Mouse (Mus musculus) limb, embryonic 10.5 days (tissue): Measurements from ENCODE around the gene Igfbp7. TPM values are rescaled to one million over a fixed set of nuclear protein-coding genes. Genes with fewer than 3 reads are reported as not detected.
"Not testable (repeated sequence)": the region's sequence is repeated elsewhere in the genome, so short reads cannot be mapped to it uniquely, and the experiment has no call there.

ENCODE experiments used
- DNase-seq: peaks from one replicate; pipeline ENCODE4 v3.0.0-alpha.2; 2017; ENCODE audit warnings: low spot score
- H3K27ac ChIP-seq: fragments of 300-500 bp; sonication (generic); 2 replicates; pipeline ENCODE4 v1.5.1; 2016; ENCODE audit warnings: mild to moderate bottlenecking
- H3K27me3 ChIP-seq: fragments of 300-500 bp; sonication (generic); 2 replicates; pipeline ENCODE4 v1.6.1; 2016; ENCODE audit warnings: low read depth, mild to moderate bottlenecking; ENCODE audit not compliant: poor library complexity, severe bottlenecking
- H3K36me3 ChIP-seq: fragments of 300-500 bp; sonication (generic); 2 replicates; pipeline ENCODE4 v1.6.1; 2016; ENCODE audit warnings: mild to moderate bottlenecking, moderate library complexity
- H3K4me1 ChIP-seq: fragments of 300-500 bp; sonication (generic); 2 replicates; pipeline ENCODE4 v1.6.1; 2016
- H3K4me3 ChIP-seq: fragments of 300-500 bp; sonication (generic); 2 replicates; pipeline ENCODE4 v1.5.1; 2016; ENCODE audit warnings: mild to moderate bottlenecking, moderate library complexity
- H3K9me3 ChIP-seq: fragments of 300-500 bp; sonication (generic); replicated peaks from 2 replicates; pipeline ENCODE4 v1.6.1; 2016; ENCODE audit warnings: mild to moderate bottlenecking
- WGBS: fragments of 180-500 bp; shearing (Covaris S2); methylation state at CpG from one replicate; pipeline ENCODE4 v1.1.7; 2016; 5-methylcytosine and 5-hydroxymethylcytosine counted together
- polyA plus RNA-seq: library from polyadenylated mRNA; unstranded; fragments of >200 nt; fragmentation: Nextera tagmentation; extraction: Ambion mirVana; gene quantifications from 2 replicates; pipeline ENCODE4 v1.2.1, GENCODE M21; 2016

Igfbp7 gene
- polyA plus RNA-seq, 1 experiment from 2014 or later, result 1.3 TPM

DNA sequence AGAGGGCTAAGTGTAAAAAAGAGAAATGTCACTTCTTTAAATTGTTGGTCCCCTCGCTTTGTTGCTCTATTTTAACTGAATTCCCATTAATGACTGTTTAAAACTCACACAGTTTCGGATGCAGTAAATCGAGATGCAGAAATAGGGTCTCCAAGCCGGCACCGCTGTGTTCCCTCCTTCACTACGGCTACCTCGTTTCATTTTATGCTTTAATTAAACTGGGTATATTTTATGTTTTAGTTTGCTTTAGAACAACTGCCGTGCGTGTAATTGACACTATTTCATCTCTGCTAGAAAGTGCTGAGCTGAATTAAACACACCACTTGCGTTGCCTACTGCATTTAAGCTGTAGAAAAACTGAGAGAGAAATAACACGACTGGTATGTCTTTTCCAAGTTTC is 22.6 kb upstream of the Igfbp7 start:
- Histone ChIP-seq H3K36me3 (no peaks in the 10 kb centered on the region), H3K27me3 (no peaks in the 10 kb centered on the region), H3K4me3 (no peak overlapping the region), H3K9me3 (no peaks in the 10 kb centered on the region), H3K27ac (no peak overlapping the region), H3K4me1 (no peaks in the 10 kb centered on the region; the same call in 1 of the 2 replicates)
- 78% methylated on average over 11 of the region's 11 CpGs for WGBS
- no peak for DNase-seq

DNA sequence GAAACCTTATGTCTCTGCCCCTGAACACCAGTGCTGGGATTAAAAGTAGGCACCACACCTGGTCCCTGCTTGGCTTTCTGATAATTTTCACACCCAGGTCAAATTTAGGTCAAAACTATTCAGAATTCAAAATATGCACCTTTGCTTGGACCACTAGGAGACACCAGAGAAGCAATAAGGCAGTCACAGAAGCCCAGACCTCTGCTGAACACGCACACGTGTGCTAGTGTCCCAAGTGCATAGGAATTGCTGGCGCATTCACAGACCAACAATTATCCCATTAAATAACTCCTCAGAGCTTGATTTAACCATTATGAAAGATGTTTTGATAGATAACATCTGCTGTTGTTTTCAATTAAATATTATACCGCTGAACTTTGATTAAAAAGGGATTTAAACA is 22.2 kb upstream of the Igfbp7 start:
- H3K36me3 ChIP-seq, result no peaks in the 10 kb centered on the region
- no peak overlapping the region for H3K27ac ChIP-seq
- no peak overlapping the region for H3K4me3 ChIP-seq
- no peaks in the 10 kb centered on the region for H3K27me3 ChIP-seq
- no peak for DNase-seq
- no peaks in the 10 kb centered on the region for H3K9me3 ChIP-seq
- 94% methylated on average over 4 of the region's 4 CpGs for WGBS
- no peaks in the 10 kb centered on the region; the same call in 1 of the 2 replicates for H3K4me1 ChIP-seq

- H3K27me3 ChIP-seq, result no peaks in the 10 kb centered on the region
- H3K36me3 ChIP-seq, result no peaks in the 10 kb centered on the region
- WGBS, result 89% methylated on average over 4 of the region's 4 CpGs
- DNase-seq, result no peak
- no peak overlapping the region for H3K4me3 ChIP-seq
- H3K9me3 ChIP-seq, result no peaks in the 10 kb centered on the region
- H3K27ac ChIP-seq, result no peak overlapping the region
- H3K4me1 ChIP-seq, result no peaks in the 10 kb centered on the region; the same call in 1 of the 2 replicates
These were observed 20.7 kb upstream of the Igfbp7 start for GRCm38 (mm10) chr5:77428526-77428925.

DNA sequence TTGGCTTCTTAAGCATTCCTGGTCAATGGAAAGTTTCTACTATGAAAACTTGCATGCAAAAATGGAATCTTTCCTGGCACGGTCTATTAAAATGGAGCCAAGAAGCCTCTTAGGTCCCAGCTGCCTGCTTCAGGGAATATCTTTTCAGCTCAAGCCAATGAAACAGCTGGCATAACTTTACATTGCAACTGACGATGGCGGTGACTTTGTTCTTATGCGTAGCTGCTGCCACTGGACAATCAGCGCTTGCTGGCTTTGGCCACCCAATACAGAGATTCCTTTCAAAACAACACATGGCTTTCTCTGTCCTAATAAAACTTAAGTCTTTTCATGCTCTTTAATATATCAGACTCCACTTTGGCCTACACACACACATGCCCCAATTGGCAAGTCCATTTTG is 20.1 kb upstream of the Igfbp7 start:
- no peaks in the 10 kb centered on the region for H3K36me3 ChIP-seq
- H3K27ac ChIP-seq, result no peak overlapping the region
- H3K9me3 ChIP-seq, result no peaks in the 10 kb centered on the region
- 97% methylated on average over 5 of the region's 5 CpGs for WGBS
- H3K4me3 ChIP-seq, result no peak overlapping the region
- no peaks in the 10 kb centered on the region; the same call in 1 of the 2 replicates for H3K4me1 ChIP-seq
- H3K27me3 ChIP-seq, result no peaks in the 10 kb centered on the region
- DNase-seq, result no peak

DNA sequence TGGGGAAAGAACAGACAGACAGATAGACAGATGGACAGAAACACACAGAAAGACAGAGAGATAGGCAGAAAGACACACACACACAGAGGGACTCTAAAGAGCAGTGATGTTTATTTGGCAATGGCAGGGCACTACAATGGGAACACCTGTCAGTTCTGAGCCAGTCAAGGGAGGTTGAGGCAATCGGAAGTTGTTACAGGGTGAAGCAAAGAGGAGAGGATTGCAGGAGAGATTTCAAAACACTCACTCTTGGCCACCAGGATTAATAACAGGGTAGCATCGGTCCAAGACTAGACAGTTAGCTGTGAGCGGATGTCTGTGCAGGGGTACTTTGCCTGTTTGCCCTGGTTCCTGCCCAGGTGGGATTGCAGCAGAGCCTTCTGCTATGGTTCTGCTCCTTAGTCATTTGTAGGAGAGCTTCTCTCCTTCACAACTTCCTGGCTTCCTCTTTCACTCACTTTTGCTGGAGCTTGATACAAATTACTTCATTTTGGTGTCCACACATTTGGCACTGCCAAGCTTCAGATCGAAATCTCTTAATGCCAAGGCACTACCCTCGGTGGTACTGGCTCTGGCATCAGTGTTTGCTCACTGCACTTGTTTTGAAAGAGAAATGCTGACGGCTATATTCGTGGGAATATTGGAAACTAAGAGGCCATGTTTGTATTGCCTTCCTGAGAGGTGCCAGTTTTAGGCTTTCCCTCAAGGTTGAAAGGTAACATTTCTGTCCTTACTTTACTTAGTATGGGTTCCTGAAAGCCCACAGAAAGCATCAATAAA is 18.1 kb upstream of the Igfbp7 start:
- H3K36me3 ChIP-seq, result no peaks in the 10 kb centered on the region
- H3K4me3 ChIP-seq, result no peak overlapping the region
- H3K27me3 ChIP-seq, result no peaks in the 10 kb centered on the region
- no peak for DNase-seq
- 84% methylated on average over 7 of the region's 7 CpGs for WGBS
- H3K27ac ChIP-seq, result no peak overlapping the region
- H3K9me3 ChIP-seq, result no peaks in the 10 kb centered on the region
- no peaks in the 10 kb centered on the region; the same call in 1 of the 2 replicates for H3K4me1 ChIP-seq

- H3K27me3 ChIP-seq, DNase-seq, H3K4me1 ChIP-seq, H3K9me3 ChIP-seq, H3K27ac ChIP-seq, H3K36me3 ChIP-seq, H3K4me3 ChIP-seq: not testable (repeated sequence)
- WGBS, result 81% methylated on average over 4 of the region's 4 CpGs
These were observed 11.7 kb upstream of the Igfbp7 start for GRCm38 (mm10) chr5:77419537-77419936.

DNA sequence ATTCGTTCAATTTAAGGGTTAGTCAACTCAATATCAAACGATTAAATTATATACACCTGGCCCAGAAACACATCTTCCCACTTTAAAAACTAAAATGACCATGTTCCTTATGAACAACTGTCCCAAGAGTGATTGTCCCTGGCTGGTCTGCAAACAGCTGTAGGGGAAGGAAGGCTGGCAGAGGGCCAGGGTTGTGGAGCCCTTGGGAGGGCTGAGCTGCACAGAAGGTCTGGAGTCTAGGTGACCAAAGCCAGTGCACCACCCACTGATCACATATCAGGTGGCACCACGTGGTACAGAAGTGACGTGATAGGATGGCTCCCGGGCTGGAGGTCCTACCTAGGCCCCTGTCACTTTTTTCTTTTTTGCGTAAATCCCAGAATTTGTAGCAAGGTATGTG is 8.2 kb upstream of the Igfbp7 start:
- DNase-seq, result no peak
- no peaks in the 10 kb centered on the region for H3K36me3 ChIP-seq
- no peaks in the 10 kb centered on the region for H3K9me3 ChIP-seq
- 80% methylated on average over 6 of the region's 6 CpGs for WGBS
- no peak overlapping the region for H3K4me3 ChIP-seq
- no peaks in the 10 kb centered on the region for H3K27me3 ChIP-seq
- H3K4me1 ChIP-seq, result no peaks in the 10 kb centered on the region
- no peak overlapping the region for H3K27ac ChIP-seq

DNA sequence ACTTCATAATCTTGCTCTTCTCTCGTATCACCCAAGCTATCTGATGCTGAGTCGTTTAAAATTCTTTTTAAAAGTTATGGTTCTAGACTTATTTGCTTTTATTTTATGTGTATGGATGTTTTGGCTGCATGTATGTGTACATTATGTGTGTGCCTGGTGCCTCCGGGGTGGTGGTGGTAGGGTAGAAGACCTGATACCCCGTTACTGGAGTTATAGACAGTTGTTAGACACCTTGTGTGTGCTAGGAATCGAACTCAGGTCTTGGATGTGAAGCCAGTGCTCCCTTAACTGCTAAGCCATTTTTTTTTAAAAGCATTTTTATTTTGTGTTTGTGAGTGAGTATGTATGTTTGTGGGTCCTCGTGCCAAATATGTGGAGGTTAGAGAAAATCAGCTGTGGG is 689 bp upstream of the Igfbp7 start:
- WGBS, result 94% methylated on average over 6 of the region's 6 CpGs
- Histone ChIP-seq H3K27me3 (peaks cover 43% of the 10 kb centered on the region), H3K4me1 (peaks cover 10% of the 10 kb centered on the region), H3K9me3 (no peaks in the 10 kb centered on the region), H3K27ac (no peak overlapping the region), H3K36me3 (no peaks in the 10 kb centered on the region), H3K4me3 (no peak overlapping the region)
- no peak for DNase-seq

DNA sequence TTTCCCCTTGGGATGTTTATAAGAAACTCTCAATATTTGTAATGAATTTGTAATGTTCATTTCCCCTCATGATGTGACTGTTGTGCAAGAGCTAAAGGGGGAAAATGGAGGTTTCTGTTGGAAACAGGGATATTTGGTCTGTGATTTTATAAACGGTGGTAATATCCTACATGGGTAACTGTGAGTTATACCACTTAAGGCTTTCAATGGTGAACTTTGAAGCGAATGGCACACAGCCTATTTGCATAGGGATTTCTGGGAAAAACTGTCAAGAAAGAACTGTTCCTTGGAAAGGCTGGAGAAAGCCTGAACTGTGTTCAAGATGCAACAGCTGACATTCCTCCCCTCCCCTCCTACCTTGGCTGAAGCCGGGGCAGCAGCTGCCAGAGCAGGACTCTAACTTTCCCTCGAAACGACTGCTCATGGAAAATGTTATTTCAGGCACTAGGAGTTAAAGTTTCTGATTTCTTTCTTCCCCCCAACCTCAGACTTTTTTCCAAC is 1.4 kb downstream of the Igfbp7 start:
- DNase-seq, result no peak
- H3K27me3 ChIP-seq, result peaks cover 43% of the 10 kb centered on the region
- H3K27ac ChIP-seq, result no peak overlapping the region
- WGBS, result 62% methylated on average over 5 of the region's 5 CpGs
- peaks cover 10% of the 10 kb centered on the region for H3K4me1 ChIP-seq
- H3K9me3 ChIP-seq, result no peaks in the 10 kb centered on the region
- H3K36me3 ChIP-seq, result no peaks in the 10 kb centered on the region
- H3K4me3 ChIP-seq, result no peak overlapping the region

DNA sequence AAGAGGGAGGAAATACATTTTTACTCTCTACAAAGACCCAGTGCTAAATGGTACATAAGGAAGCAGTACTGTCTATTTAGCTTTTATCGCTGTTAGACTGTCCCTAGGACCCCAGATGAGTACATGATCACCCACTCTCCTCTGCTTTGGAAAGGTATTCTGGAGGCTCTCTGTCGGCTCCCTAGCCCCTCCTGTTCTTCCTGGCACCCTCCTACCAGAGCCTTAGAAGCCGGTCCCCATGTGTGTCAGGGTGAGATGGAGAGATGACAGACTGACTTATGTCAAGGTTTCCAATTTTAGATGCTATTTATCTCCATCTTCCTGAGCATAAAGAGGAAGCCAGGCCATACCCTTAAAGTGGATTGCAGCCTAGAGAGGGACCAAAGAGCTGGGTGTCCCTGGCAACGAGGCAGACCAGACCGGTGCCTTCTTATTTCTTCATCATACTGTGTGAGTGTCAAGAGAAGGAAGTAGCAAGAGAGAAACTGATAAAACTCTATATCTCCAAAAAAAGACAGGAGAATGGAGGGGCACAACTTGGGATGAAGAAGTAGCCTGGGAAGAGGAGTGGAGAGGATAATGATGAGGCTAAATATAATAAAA is 2.3 kb downstream of the Igfbp7 start:
- Histone ChIP-seq H3K9me3 (no peaks in the 10 kb centered on the region), H3K4me3 (no peak overlapping the region), H3K4me1 (peaks cover 10% of the 10 kb centered on the region), H3K36me3 (no peaks in the 10 kb centered on the region), H3K27me3 (peaks cover 43% of the 10 kb centered on the region), H3K27ac (no peak overlapping the region)
- whole genome bisulfite sequencing, result 63% methylated on average over 5 of the region's 5 CpGs
- DNase-seq, result no peak

- Histone ChIP-seq H3K27ac (no peak overlapping the region), H3K27me3 (peaks cover 43% of the 10 kb centered on the region), H3K4me1 (peaks cover 14% of the 10 kb centered on the region), H3K36me3 (no peaks in the 10 kb centered on the region), H3K9me3 (no peaks in the 10 kb centered on the region), H3K4me3 (no peak overlapping the region)
- no peak for DNase-seq
- WGBS, result 76% methylated on average over 10 of the region's 10 CpGs
These were observed 2.9 kb downstream of the Igfbp7 start for GRCm38 (mm10) chr5:77404941-77405340.

GRCm38 (mm10) chr5:77402901-77403300 is 4.9 kb downstream of the Igfbp7 start:
- Histone ChIP-seq H3K4me3 (no peak overlapping the region), H3K27me3 (peaks cover 33% of the 10 kb centered on the region), H3K27ac (no peak overlapping the region), H3K36me3 (no peaks in the 10 kb centered on the region), H3K4me1 (peaks cover 20% of the 10 kb centered on the region), H3K9me3 (no peaks in the 10 kb centered on the region)
- no peak for DNase-seq
- 84% methylated on average over 5 of the region's 5 CpGs for WGBS

- Histone ChIP-seq H3K4me1 (peaks cover 13% of the 10 kb centered on the region; the same call in 1 of the 2 replicates), H3K36me3 (no peaks in the 10 kb centered on the region), H3K4me3 (no peak overlapping the region), H3K27ac (no peak overlapping the region), H3K27me3 (peaks cover 25% of the 10 kb centered on the region), H3K9me3 (no peaks in the 10 kb centered on the region)
- DNase-seq, result no peak
- WGBS, result 67% methylated on average over 5 of the region's 5 CpGs
These were observed 5.7 kb downstream of the Igfbp7 start for GRCm38 (mm10) chr5:77402137-77402536.
